Mouse (Mus musculus) hindbrain, embryonic 11.5 days (tissue): ENCODE measurements around the gene Hic1. TPM values are rescaled to one million over a fixed set of nuclear protein-coding genes. Genes with fewer than 3 reads are reported as not detected.

Experiments used
- ATAC-seq: fragments of 200-750 bp; cut with Nextera tagmentation; 2 replicates; pipeline ENCODE4 v1.8.0; 2017; ENCODE audit warnings: mild to moderate bottlenecking, moderate TSS enrichment, moderate library complexity; ENCODE audit not compliant: low FRiP score
- DNase-seq: peaks from one replicate; pipeline ENCODE4 v3.0.0-alpha.2; 2015; ENCODE audit warnings: low spot score
- H3K27ac ChIP-seq: fragments of 300-500 bp; sonication (generic); 2 replicates; pipeline ENCODE4 v1.5.1; 2014; ENCODE audit warnings: mild to moderate bottlenecking, low read depth, low read length
- H3K27me3 ChIP-seq: fragments of 300-500 bp; sonication (generic); 2 replicates; pipeline ENCODE4 v1.6.1; 2014; ENCODE audit warnings: mild to moderate bottlenecking, low read length, moderate library complexity, mixed read lengths; ENCODE audit not compliant: control insufficient read depth, insufficient read depth
- H3K36me3 ChIP-seq: fragments of 300-500 bp; sonication (generic); 2 replicates; pipeline ENCODE4 v1.6.1; 2014; ENCODE audit warnings: mild to moderate bottlenecking, low read length, moderate library complexity, mixed read lengths; ENCODE audit not compliant: control insufficient read depth, insufficient read depth
- H3K4me1 ChIP-seq: fragments of 300-500 bp; sonication (generic); replicated peaks from 2 replicates; pipeline ENCODE4 v1.6.1; 2014; ENCODE audit warnings: low read length, mixed read lengths; ENCODE audit not compliant: control insufficient read depth, insufficient read depth
- H3K4me2 ChIP-seq: fragments of 300-500 bp; sonication (generic); replicated peaks from 2 replicates; pipeline ENCODE4 v1.6.1; 2014; ENCODE audit warnings: mild to moderate bottlenecking, low read depth, low read length
- H3K4me3 ChIP-seq: fragments of 300-500 bp; sonication (generic); 2 replicates; pipeline ENCODE4 v1.5.1; 2014; ENCODE audit warnings: low read depth, low read length
- H3K9ac ChIP-seq: fragments of 300-500 bp; sonication (generic); 2 replicates; pipeline ENCODE4 v1.6.1; 2014; ENCODE audit warnings: low read depth, low read length
- H3K9me3 ChIP-seq: fragments of 300-500 bp; sonication (generic); 2 replicates; pipeline ENCODE4 v1.6.1; 2016; ENCODE audit warnings: low read length; ENCODE audit not compliant: control insufficient read depth
- WGBS: fragments of 180-500 bp; shearing (Covaris S2); extraction: QIAGEN DNeasy Blood & Tissue Kit; methylation state at CpG from one replicate; pipeline ENCODE4 v1.1.7; 2014; 5-methylcytosine and 5-hydroxymethylcytosine counted together
- polyA plus RNA-seq: library from polyadenylated mRNA; unstranded; fragments of >200 nt; fragmentation: Nextera tagmentation; extraction: Ambion mirVana; gene quantifications from 2 replicates; pipeline ENCODE4 v1.2.1, GENCODE M21; 2014

The Hic1 gene
- polyA plus RNA-seq, 1 experiment from 2014 or later, result 0.90 TPM

DNA sequence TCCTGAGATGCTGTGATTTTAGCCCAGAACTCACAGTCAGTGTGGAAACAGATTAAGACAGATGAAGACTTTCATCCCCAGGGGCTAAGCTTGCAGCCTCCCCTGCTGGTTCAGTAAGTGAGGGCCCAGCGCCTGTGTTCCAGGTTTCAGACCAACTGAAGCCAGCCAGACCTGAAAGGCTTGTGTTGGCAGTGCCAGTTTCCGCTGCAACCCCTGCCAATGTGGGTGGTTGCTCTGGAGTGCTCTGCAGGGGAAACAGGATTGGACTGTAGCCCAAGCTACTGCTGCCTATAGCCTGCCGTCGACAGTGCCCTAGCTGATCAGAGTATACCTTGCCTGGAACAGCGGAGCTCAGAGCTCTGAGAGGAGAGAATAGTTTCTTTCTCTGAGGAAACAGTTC, 37.0 kb downstream of the Hic1 start:
- Histone ChIP-seq H3K27ac (no peak overlapping the region), H3K4me2 (no peak overlapping the region), H3K9ac (no peak overlapping the region), H3K4me3 (no peak overlapping the region), H3K9me3 (no peaks in the 10 kb centered on the region), H3K4me1 (0 out of 2 replicates have a peak, but pooled peaks cover 2% of the 10 kb centered on the region), H3K27me3 (no peaks in the 10 kb centered on the region), H3K36me3 (no peaks in the 10 kb centered on the region)
- DNase-seq (no peak), ATAC-seq (no peak)
- WGBS, result 86% methylated on average over 5 of the region's 5 CpGs

DNA sequence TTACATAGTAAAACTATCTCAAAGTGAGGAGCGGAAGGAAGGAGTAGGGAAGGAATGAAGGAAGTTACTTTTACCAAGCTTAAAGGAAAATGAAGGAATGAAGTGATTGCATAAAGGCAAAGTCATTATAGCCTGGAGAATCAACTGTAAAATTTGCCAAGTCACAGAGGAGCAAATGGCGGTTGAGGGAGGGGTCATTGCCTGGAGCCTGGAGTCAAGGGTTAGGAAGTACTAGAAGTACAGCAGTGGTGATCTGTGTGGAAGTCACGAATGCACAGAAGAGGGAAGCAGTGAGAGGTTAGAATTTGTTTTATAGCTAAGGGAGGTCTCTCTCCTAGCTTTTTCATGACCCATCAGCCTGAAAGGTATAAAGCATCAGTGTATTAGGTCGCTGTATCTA, 38.0 kb downstream of the Hic1 start:
- no peak overlapping the region for H3K4me2 ChIP-seq
- no peaks in the 10 kb centered on the region for H3K27me3 ChIP-seq
- no peak overlapping the region for H3K27ac ChIP-seq
- no peak overlapping the region for H3K4me3 ChIP-seq
- ATAC-seq (no peak), DNase-seq (no peak)
- 86% methylated on average over 4 of the region's 4 CpGs for WGBS
- H3K4me1 ChIP-seq, result no peaks in the 10 kb centered on the region
- no peak overlapping the region for H3K9ac ChIP-seq
- H3K36me3 ChIP-seq, result no peaks in the 10 kb centered on the region
- H3K9me3 ChIP-seq, result no peaks in the 10 kb centered on the region

DNA sequence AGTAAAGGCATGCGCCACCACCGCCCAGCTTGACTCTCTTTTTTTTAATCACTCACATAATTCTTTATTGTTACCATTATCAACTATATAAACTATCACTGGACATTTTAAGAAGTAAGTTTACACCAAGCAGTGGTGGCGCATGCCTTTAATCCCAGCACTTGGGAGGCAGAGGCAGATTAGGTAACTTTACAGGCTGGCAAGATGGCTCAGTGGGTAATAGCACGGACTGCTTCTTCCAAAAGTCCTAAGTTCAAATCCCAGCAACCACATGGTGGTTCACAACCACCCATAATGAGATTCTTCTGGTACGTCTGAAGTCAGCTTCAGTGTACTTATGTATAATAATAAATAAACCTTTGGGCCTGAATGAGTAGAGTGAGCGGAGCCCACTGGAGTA, 39.8 kb downstream of the Hic1 start:
- Histone ChIP-seq H3K36me3 (no peaks in the 10 kb centered on the region), H3K4me3 (no peak overlapping the region), H3K4me1 (no peaks in the 10 kb centered on the region), H3K9me3 (no peaks in the 10 kb centered on the region), H3K9ac (no peak overlapping the region), H3K4me2 (no peak overlapping the region), H3K27me3 (no peaks in the 10 kb centered on the region), H3K27ac (no peak overlapping the region)
- WGBS, result 94% methylated on average over 6 of the region's 6 CpGs
- ATAC-seq (no peak), DNase-seq (no peak)

DNA sequence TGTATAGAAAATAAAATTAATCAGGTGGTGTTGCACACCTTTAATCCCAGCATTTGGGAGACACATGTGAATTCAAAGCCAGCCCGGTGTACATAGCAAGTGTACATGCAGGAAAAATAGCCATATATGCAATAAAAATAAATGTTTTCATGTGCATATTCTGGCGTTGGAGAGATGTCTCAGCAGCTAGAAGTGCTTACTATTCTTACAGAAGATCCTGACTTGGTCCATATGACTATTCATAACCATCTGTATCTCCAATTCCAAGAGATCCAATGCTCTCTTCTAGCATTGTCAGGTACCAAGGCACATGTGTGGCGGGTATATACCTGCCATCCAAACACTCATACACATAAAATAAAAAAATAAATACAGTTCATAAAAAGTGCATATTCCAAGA, 42.9 kb downstream of the Hic1 start:
- WGBS, result 94% methylated on average over 3 of the region's 3 CpGs
- H3K4me1 ChIP-seq, result no peaks in the 10 kb centered on the region
- ATAC-seq (no peak), DNase-seq (no peak)
- H3K9ac ChIP-seq, result no peak overlapping the region
- H3K4me2 ChIP-seq, result no peak overlapping the region
- H3K27me3 ChIP-seq, result no peaks in the 10 kb centered on the region
- no peaks in the 10 kb centered on the region for H3K36me3 ChIP-seq
- H3K9me3 ChIP-seq, result no peaks in the 10 kb centered on the region
- no peak overlapping the region for H3K4me3 ChIP-seq
- no peak overlapping the region for H3K27ac ChIP-seq

DNA sequence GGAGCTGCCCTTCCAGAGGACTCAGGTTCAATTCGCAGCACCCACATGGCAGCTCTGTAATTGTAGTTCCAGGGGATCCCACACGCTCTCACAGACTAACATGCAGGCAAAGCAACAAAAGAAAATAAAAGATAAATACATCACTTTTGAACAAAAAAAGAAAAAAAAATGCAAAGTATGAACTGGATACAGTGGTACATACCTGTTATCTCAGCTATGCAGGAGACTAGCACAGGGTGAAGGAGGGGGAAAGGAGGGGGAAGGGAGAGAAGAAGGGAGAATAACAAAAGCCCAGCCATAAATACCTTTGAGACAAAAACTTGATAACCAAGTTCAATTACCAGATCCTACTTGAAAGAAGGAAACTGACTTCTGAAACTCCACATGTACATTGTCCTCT, 44.9 kb downstream of the Hic1 start:
- Histone ChIP-seq H3K27ac (no peak overlapping the region), H3K27me3 (no peaks in the 10 kb centered on the region), H3K4me1 (no peaks in the 10 kb centered on the region), H3K9me3 (no peaks in the 10 kb centered on the region), H3K4me3 (no peak overlapping the region), H3K9ac (no peak overlapping the region), H3K36me3 (no peaks in the 10 kb centered on the region), H3K4me2 (no peak overlapping the region)
- DNase-seq (no peak), ATAC-seq (no peak)
- 93% methylated on average over 2 of the region's 2 CpGs for WGBS

DNA sequence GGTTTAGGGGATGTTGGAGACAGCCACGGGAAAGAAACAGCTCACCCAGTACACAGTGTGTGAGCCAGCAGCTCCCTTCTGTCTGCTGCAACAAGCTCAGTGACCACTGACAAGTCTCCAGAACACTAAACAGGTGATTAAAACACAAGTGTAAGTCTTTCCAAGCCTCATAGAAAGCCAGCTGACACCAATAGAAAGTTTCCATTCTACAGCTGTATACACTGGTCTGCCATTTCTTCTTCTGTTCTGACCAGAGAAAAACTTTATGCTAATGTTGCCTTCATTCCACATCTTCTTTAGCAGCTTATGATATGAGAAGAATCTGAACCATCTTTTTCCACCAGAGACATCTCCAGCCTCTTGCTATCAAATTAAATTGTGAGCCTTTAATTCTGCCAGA, 48.0 kb downstream of the Hic1 start:
- no peak for DNase-seq
- WGBS, result 63% methylated on average over 1 of the region's 1 CpGs

GRCm38 (mm10) chr11:75119841-75120240, 49.5 kb downstream of the Hic1 start:
- no peak for DNase-seq
- H3K27me3 ChIP-seq, result no peaks in the 10 kb centered on the region
- H3K9ac ChIP-seq, result no peak overlapping the region
- no peaks in the 10 kb centered on the region for H3K4me1 ChIP-seq
- no peak overlapping the region for H3K27ac ChIP-seq
- H3K36me3 ChIP-seq, result no peaks in the 10 kb centered on the region
- no peak overlapping the region for H3K4me3 ChIP-seq
- no peak overlapping the region for H3K4me2 ChIP-seq
- no peak for ATAC-seq
- WGBS, result 76% methylated on average over 3 of the region's 3 CpGs
- H3K9me3 ChIP-seq, result no peaks in the 10 kb centered on the region

More for the DNA sequence above, 48.0 kb downstream of the Hic1 start:
- Histone ChIP-seq H3K27ac (no peak overlapping the region), H3K36me3 (no peaks in the 10 kb centered on the region), H3K4me3 (no peak overlapping the region), H3K27me3 (no peaks in the 10 kb centered on the region), H3K4me1 (no peaks in the 10 kb centered on the region), H3K9ac (no peak overlapping the region), H3K4me2 (no peak overlapping the region), H3K9me3 (no peaks in the 10 kb centered on the region)
- ATAC-seq, result no peak

- no peak for ATAC-seq
Measured at GRCm38 (mm10) chr11:75119298-75119697, 50.0 kb downstream of the Hic1 start.

GRCm38 (mm10) chr11:75118141-75118540, 51.2 kb downstream of the Hic1 start:
- Histone ChIP-seq H3K4me2 (no peak overlapping the region), H3K36me3 (no peaks in the 10 kb centered on the region), H3K9ac (no peak overlapping the region), H3K27ac (no peak overlapping the region), H3K9me3 (no peaks in the 10 kb centered on the region), H3K27me3 (no peaks in the 10 kb centered on the region), H3K4me1 (no peaks in the 10 kb centered on the region), H3K4me3 (no peak overlapping the region)
- DNase-seq (no peak), ATAC-seq (no peak)
- 94% methylated on average over 2 of the region's 2 CpGs for WGBS

More at GRCm38 (mm10) chr11:75119298-75119697, 50.0 kb downstream of the Hic1 start:
- Histone ChIP-seq H3K4me1 (no peaks in the 10 kb centered on the region), H3K9me3 (no peaks in the 10 kb centered on the region), H3K36me3 (no peaks in the 10 kb centered on the region), H3K4me2 (no peak overlapping the region), H3K4me3 (no peak overlapping the region), H3K27ac (no peak overlapping the region), H3K9ac (no peak overlapping the region), H3K27me3 (no peaks in the 10 kb centered on the region)
- DNase-seq, result no peak
- WGBS, result 95% methylated on average over 2 of the region's 2 CpGs
